Mouse (Mus musculus) midbrain, embryonic 10.5 days (tissue): Measurements from ENCODE around the gene Nhs. TPM values are rescaled to one million over a fixed set of nuclear protein-coding genes. Genes with fewer than 3 reads are reported as not detected.

Source experiments
- DNase-seq: peaks from one replicate; pipeline ENCODE4 v3.0.0-alpha.2; 2017; ENCODE audit warnings: low spot score
- H3K27ac ChIP-seq: fragments of 300-500 bp; sonication (generic); replicated peaks from 2 replicates; pipeline ENCODE4 v1.5.1; 2016; ENCODE audit warnings: mild to moderate bottlenecking
- H3K27me3 ChIP-seq: fragments of 300-500 bp; sonication (generic); 2 replicates; pipeline ENCODE4 v1.6.1; 2016; ENCODE audit warnings: low read depth, mild to moderate bottlenecking; ENCODE audit not compliant: poor library complexity, severe bottlenecking
- H3K36me3 ChIP-seq: fragments of 300-500 bp; sonication (generic); 2 replicates; pipeline ENCODE4 v1.6.1; 2016; ENCODE audit warnings: mild to moderate bottlenecking, moderate library complexity
- H3K4me1 ChIP-seq: fragments of 300-500 bp; sonication (generic); 2 replicates; pipeline ENCODE4 v1.6.1; 2016
- H3K4me3 ChIP-seq: fragments of 300-500 bp; sonication (generic); 2 replicates; pipeline ENCODE4 v1.5.1; 2016; ENCODE audit warnings: mild to moderate bottlenecking, moderate library complexity
- H3K9me3 ChIP-seq: fragments of 300-500 bp; sonication (generic); replicated peaks from 2 replicates; pipeline ENCODE4 v1.6.1; 2016; ENCODE audit warnings: mild to moderate bottlenecking
- WGBS: fragments of 180-500 bp; shearing (Covaris S2); methylation state at CpG from one replicate; pipeline ENCODE4 v1.1.7; 2016; 5-methylcytosine and 5-hydroxymethylcytosine counted together
- polyA plus RNA-seq: library from polyadenylated mRNA; unstranded; fragments of >200 nt; fragmentation: Nextera tagmentation; extraction: Ambion mirVana; gene quantifications from 2 replicates; pipeline ENCODE4 v1.2.1, GENCODE M21; 2016

Nhs gene
- polyA plus RNA-seq, 1 experiment from 2014 or later = 3.1 TPM

DNA sequence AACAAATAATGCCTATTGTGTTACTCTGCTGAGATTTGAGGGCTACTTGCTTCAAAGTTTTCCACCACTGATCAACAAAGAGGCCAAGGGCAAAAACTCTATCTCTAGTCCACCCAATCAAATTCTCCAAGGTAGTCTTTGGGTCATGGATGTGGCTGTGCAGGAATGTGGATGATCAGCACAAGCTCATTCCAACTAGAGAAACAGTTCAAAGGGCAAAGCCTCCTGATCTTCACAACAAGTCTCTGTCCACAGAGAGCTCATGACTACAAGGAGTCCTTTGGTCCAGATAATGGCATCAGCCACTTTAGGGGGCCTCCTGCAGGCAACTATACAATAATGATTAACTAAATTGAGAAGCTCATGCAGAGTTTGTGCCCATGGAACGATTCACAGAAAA lies 155.7 kb downstream of the Nhs start:
- peaks cover 100% of the 10 kb centered on the region for H3K27me3 ChIP-seq
- DNase-seq = no peak
- WGBS = 41% methylated on average over 1 of the region's 1 CpGs

DNA sequence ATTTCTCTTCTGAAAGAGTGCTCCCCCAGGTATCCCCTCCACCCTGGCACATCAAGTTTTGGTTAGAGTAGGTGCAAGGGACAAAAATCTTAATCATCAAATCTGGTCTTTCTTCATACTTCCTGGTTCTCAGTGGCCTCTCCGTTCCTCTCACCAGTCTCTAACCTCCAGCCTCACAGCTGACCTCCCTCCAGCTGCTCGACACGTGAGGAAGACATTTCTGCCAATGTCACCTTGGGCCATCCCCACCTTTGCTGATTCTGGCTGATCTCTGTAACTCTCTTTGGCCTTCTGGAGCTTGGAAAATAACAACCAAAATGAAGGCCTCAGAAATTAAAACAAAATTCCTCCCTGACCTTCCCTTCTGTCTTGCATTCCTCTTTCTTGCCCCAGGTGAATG lies 160.7 kb downstream of the Nhs start:
- DNase-seq = no peak
- Histone ChIP-seq H3K9me3 (0 out of 2 replicates have a peak, but pooled peaks cover 4% of the 10 kb centered on the region), H3K27ac (no peak overlapping the region), H3K36me3 (no peaks in the 10 kb centered on the region), H3K27me3 (peaks cover 100% of the 10 kb centered on the region), H3K4me3 (no peak overlapping the region), H3K4me1 (peaks cover 33% of the 10 kb centered on the region)
- WGBS = 76% methylated on average over 3 of the region's 3 CpGs

More for the DNA sequence above, 155.7 kb downstream of the Nhs start:
- Histone ChIP-seq H3K9me3 (no peaks in the 10 kb centered on the region), H3K4me3 (no peak overlapping the region), H3K4me1 (peaks cover 38% of the 10 kb centered on the region), H3K27ac (no peak overlapping the region), H3K36me3 (no peaks in the 10 kb centered on the region)

DNA sequence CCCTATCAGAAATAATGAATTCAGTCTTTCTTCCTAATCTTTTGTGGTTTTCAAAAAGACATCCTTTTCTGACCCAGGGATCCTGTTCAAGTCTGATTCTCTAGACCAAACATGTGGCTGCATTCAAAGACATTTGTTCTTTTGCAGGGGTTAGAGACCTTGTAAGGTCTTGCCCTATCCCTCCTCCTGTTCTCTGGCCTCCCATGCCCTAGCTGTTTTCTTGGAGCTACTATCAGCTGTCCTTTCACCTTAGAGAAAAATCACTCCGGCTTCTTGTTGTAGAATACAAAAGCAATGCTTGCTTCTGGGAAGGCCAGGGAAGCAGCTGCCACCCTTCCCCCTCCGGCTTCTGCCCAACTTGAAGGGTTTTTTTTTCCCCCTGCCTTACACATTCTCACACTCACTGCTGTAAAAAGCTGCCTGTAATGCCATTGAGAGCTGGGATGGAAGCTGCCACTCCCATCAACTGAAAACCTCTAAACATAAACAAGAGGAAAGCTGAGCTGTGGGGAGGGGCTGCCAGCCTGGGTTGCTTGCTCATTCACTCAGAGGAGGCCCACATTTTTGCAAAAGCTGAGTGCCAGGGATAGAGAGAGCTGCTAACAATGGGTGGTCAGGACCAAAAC lies 162.2 kb downstream of the Nhs start:
- peaks cover 44% of the 10 kb centered on the region for H3K4me1 ChIP-seq
- peak; percentile 44 for DNase-seq
- 0 out of 2 replicates have a peak, but pooled peaks cover 4% of the 10 kb centered on the region for H3K9me3 ChIP-seq
- peak overlapping the region; percentile 79 for H3K27ac ChIP-seq
- H3K36me3 ChIP-seq = no peaks in the 10 kb centered on the region
- no peak overlapping the region for H3K4me3 ChIP-seq
- H3K27me3 ChIP-seq = peaks cover 100% of the 10 kb centered on the region
- WGBS = 43% methylated on average over 2 of the region's 2 CpGs

DNA sequence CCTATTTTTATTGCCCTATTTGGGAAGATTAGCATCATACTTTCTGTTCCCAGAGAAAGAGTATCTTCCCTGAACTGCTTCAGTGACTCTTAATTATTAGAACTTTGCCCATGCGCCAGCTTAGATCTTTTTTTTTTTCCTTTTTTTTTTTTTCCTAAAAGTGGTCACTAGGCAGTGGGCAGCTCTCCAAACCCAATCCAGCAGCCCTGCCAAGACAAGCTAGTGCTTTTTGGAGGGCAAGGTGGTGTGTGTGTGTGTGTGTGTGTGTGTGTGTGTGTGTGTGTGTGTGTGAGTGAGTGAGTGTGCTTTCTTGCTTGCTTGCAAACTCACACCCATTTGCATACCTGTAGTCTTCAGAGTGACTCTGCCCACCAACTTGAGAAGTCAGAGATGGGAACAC lies 169.4 kb downstream of the Nhs start:
- Histone ChIP-seq H3K27ac (no peak overlapping the region), H3K4me1 (peaks cover 11% of the 10 kb centered on the region), H3K27me3 (peaks cover 99% of the 10 kb centered on the region), H3K36me3 (no peaks in the 10 kb centered on the region), H3K4me3 (no peak overlapping the region), H3K9me3 (no peaks in the 10 kb centered on the region)
- 88% methylated on average over 1 of the region's 1 CpGs for WGBS
- DNase-seq = no peak

DNA sequence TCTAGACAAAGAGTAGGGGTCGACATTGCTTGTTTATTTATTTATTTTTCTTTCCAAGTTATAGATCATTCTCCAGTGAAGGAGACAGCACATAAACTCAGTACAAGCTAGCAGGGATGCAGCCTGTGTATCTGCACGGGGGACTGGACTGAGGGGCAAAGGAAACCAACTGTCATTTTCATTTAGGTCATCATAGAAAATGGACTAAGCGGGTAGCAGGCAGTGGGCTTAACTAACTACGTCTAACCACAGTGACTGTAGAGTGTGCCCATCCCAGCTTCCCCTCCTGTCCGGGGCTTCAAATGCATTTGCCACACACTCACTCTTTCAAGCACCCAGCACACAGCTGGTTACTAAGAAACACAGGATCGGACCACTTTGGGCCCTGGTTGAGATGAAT lies 174.6 kb downstream of the Nhs start:
- Histone ChIP-seq H3K4me1 (no peaks in the 10 kb centered on the region), H3K36me3 (no peaks in the 10 kb centered on the region), H3K9me3 (no peaks in the 10 kb centered on the region), H3K27me3 (peaks cover 96% of the 10 kb centered on the region), H3K4me3 (no peak overlapping the region), H3K27ac (no peak overlapping the region)
- no peak for DNase-seq
- 82% methylated on average over 6 of the region's 6 CpGs for WGBS

DNA sequence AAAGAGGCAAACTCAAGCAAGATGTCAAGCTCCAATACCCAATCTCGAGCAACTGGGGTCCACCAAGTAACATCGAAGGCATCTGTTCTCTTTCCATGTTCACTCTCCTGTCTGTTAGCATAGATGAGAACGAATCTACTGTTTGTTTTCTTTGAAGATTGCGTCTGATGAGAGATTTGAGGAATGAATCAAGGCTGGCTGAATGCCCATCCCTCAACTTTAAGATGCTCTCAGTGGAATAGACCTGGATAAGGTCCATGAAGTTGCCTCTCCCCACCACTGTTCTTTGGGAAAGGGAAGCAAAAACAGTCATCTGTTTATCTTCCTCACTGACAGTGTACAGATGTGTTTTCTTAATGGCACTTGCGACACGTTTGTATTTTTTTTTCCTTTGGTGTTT lies 178.1 kb downstream of the Nhs start:
- no peak for DNase-seq
- H3K9me3 ChIP-seq = no peaks in the 10 kb centered on the region
- H3K4me1 ChIP-seq = peaks cover 6% of the 10 kb centered on the region; the same call in 1 of the 2 replicates
- no peak overlapping the region for H3K27ac ChIP-seq
- no peaks in the 10 kb centered on the region for H3K36me3 ChIP-seq
- peaks cover 97% of the 10 kb centered on the region for H3K27me3 ChIP-seq
- H3K4me3 ChIP-seq = no peak overlapping the region
- 73% methylated on average over 6 of the region's 6 CpGs for WGBS

DNA sequence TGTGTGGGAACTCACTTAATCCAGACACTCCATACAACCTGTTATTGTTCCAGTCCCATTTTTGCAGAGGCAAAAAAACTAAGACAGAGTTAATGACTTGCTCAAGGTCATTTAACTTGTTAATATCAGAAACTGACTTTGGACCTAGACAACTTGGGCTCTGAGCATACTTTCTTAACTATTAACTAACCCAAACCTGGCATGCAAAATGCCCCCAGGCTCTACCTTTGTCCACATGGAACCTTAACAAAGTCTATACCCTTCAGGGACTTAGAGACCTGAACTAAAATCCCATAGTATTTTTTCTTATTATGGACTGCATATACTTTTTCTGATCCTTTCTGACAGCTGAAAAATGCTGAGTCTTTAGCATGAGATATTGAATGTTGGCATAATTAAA lies 179.6 kb downstream of the Nhs start:
- no peak overlapping the region for H3K27ac ChIP-seq
- H3K36me3 ChIP-seq = no peaks in the 10 kb centered on the region
- DNase-seq = no peak
- H3K4me1 ChIP-seq = peaks cover 6% of the 10 kb centered on the region; the same call in 1 of the 2 replicates
- H3K27me3 ChIP-seq = peaks cover 97% of the 10 kb centered on the region
- H3K9me3 ChIP-seq = no peaks in the 10 kb centered on the region
- no peak overlapping the region for H3K4me3 ChIP-seq

DNA sequence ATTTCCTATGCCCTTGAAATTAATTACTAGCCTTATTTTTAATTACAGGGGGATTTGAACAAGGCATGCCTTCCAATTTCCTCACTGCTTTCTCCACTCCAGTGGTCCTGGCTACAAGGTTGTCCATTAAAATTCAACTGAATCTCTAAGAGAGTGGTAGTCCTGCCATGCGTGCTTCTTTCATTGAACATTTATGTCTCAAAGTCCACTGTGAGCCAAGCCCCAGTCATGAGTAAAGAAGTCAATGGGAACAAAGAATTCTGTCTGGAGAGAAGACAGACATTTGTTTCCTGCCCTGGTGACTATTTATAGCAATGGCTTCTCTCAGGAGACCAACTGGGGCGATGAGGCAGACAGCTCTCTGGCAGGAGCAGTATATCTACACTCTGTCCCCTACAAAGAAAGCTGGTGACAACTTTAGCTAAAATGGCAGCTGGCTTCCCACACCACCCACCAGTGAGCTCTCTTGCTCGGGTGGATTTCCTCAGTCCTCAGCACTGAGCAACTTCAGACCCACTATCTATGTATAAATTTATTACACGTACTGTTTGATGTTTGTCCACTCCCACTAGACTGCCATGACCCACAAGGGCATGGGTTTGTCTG lies 182.2 kb downstream of the Nhs start:
- no peaks in the 10 kb centered on the region for H3K9me3 ChIP-seq
- no peak overlapping the region for H3K4me3 ChIP-seq
- no peak overlapping the region for H3K27ac ChIP-seq
- no peaks in the 10 kb centered on the region for H3K36me3 ChIP-seq
- H3K4me1 ChIP-seq = peaks cover 13% of the 10 kb centered on the region
- no peak for DNase-seq
- 72% methylated on average over 4 of the region's 4 CpGs for WGBS
- peaks cover 100% of the 10 kb centered on the region for H3K27me3 ChIP-seq

DNA sequence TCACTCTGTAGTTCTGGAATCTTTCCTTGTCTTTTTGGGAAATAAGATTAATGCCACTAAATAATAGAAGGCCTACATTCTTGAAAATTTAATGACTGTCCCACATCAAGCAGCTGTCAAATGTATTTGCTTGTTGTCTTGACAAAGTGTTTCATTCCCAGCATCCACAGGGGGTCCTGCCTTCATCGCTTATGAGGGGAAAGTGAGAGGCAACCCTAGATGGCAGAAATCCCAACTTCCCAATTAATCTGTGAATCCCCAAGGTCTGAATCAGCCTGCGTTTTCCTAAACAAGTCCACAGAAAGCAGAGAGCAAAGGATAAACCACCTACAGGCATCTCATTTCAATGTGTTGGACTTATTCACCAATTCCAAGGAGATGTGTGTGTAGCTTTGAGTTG lies 183.2 kb downstream of the Nhs start:
- peaks cover 100% of the 10 kb centered on the region for H3K27me3 ChIP-seq

DNA sequence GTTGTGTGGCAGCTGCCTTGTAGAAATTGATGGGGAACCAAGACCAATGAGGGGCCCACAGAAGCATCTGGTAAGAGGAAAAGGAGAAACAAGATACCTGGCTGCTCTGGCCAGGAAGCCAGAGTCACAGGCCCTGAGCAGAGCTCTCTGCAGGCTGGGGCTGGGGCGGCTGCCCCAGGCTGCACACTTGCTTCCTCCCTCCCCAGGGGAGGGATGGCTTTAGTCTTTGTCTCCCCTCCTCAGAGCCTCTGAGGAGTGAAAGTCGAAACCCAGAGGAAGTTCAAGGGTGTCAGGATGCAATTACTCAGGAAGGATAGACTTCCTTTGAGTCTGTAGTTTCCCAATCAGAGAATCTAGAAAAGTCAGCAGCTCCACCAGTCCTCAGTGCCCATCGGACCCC lies 186.0 kb downstream of the Nhs start:
- Histone ChIP-seq H3K9me3 (no peaks in the 10 kb centered on the region), H3K4me1 (peaks cover 10% of the 10 kb centered on the region), H3K36me3 (no peaks in the 10 kb centered on the region), H3K27ac (no peak overlapping the region), H3K27me3 (peaks cover 100% of the 10 kb centered on the region), H3K4me3 (no peak overlapping the region)
- 53% methylated on average over 3 of the region's 3 CpGs for WGBS
- DNase-seq = no peak

More for the DNA sequence above, 183.2 kb downstream of the Nhs start:
- Histone ChIP-seq H3K4me3 (no peak overlapping the region), H3K4me1 (peaks cover 13% of the 10 kb centered on the region), H3K36me3 (no peaks in the 10 kb centered on the region), H3K9me3 (no peaks in the 10 kb centered on the region), H3K27ac (no peak overlapping the region)
- DNase-seq = no peak
- WGBS = 73% methylated on average over 2 of the region's 2 CpGs

DNA sequence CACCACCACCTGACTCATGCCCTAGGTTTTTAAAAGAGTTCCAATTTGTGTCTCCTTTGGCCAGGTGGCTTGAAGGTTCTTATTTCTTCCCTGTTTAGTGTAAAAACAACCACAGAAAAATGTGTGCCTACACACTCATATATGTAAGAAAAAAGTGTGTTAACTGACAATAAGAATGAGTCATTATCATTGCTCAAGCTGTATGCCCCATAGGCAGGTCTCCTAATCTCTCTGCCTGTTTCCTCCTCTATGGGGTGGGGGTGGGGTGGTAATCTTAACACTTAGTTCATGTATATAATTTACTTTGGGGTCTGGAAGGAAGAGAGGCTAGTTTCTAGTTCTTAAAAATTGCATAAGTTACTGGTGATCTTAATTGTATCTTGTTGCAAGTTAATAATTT lies 186.8 kb downstream of the Nhs start:
- no peaks in the 10 kb centered on the region for H3K9me3 ChIP-seq
- H3K4me3 ChIP-seq = no peak overlapping the region
- peaks cover 100% of the 10 kb centered on the region for H3K27me3 ChIP-seq
- no peak for DNase-seq
- peaks cover 7% of the 10 kb centered on the region for H3K4me1 ChIP-seq
- H3K36me3 ChIP-seq = no peaks in the 10 kb centered on the region
- no peak overlapping the region for H3K27ac ChIP-seq

DNA sequence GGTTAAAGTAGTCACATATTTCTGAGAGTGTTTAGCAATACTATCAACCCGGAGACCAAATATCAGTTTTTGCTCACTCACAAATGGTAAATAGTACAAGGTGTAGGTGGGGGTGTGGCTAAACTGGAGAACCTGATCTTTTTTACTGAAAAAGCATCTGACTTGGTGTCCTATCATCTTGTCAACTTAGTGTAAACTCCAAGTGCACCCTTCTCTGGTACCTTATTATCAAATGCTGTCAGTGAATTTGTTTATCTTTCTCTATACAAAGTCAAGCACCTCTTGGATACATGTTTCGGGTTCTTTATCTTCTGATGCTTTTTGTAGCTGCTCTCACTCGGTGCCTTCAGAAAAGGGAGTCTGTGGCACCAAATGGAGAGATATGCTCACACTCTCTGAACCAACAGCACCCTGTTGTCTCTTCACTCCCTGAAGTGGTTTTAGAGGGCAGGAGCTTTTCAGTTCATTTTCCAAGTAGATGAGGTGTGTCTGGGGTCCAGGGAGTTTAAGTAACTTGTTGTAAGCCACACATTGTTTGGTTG lies 187.5 kb downstream of the Nhs start:
- 80% methylated on average over 3 of the region's 3 CpGs for WGBS
- peaks cover 7% of the 10 kb centered on the region for H3K4me1 ChIP-seq
- peaks cover 100% of the 10 kb centered on the region for H3K27me3 ChIP-seq
- DNase-seq = no peak
- no peaks in the 10 kb centered on the region for H3K9me3 ChIP-seq
- H3K36me3 ChIP-seq = no peaks in the 10 kb centered on the region
- H3K4me3 ChIP-seq = no peak overlapping the region
- no peak overlapping the region for H3K27ac ChIP-seq

DNA sequence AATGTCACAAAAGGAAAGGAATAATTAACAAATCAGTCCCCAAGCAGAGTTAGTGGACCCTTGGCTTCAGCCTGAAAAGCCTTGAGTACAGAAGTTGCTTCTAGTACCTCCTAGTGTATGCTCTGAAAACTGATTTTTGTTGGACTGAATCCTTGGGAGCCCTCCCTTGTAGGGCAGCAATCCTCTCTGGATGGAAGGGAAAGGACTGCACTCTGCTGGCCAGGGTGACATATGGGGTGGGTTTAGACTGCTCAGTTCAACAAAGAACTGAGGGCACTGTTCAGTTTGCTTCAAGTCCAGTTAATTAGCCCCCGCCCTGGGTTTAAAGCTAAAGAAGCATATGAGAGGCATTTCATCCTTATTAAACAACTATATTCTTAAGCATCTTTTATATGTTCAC lies 188.4 kb downstream of the Nhs start:
- Histone ChIP-seq H3K36me3 (no peaks in the 10 kb centered on the region), H3K27me3 (peaks cover 100% of the 10 kb centered on the region), H3K27ac (no peak overlapping the region), H3K4me3 (no peak overlapping the region), H3K9me3 (no peaks in the 10 kb centered on the region), H3K4me1 (peaks cover 7% of the 10 kb centered on the region)
- 86% methylated on average over 1 of the region's 1 CpGs for WGBS
- no peak for DNase-seq
